Mouse (Mus musculus): ENCODE data around the gene Oas3.

- TF ChIP-seq CTCF (conservative IDR thresholded peaks at IDR 0.05; ENCODE audit: insufficient read depth, insufficient read length, low read depth, low read length) (peak; percentile 47), POLR2A (IDR thresholded peaks at IDR 0.05; ENCODE audit: low read depth, low read length) (no peak)
Observed at GRCm38 (mm10) chr5:120742125-120742524, 35.3 kb downstream of the Oas3 start.

Measured in kidney, adult 2 months (tissue).